Mouse (Mus musculus): ENCODE data around the gene Pfkfb3.

Pfkfb3 gene

GRCm38 (mm10) chr2:11501301-11502254 is 52.3 kb downstream of the Pfkfb3 start:
- peak; percentile 86 for DNase-seq (ENCODE audit: low spot score)

- DNase-seq (ENCODE audit: low spot score), result no peak
These were observed 53.2 kb downstream of the Pfkfb3 start for GRCm38 (mm10) chr2:11500666-11501065.

- no peak for DNase-seq (ENCODE audit: low spot score)
These were observed 57.3 kb downstream of the Pfkfb3 start for GRCm38 (mm10) chr2:11496601-11497031.

GRCm38 (mm10) chr2:11494841-11495255 is 59.0 kb downstream of the Pfkfb3 start:
- DNase-seq (ENCODE audit: low spot score), result no peak

- DNase-seq (ENCODE audit: low spot score), result no peak
These were observed 61.0 kb downstream of the Pfkfb3 start for GRCm38 (mm10) chr2:11492855-11493254.

GRCm38 (mm10) chr2:11491471-11491870 is 62.4 kb downstream of the Pfkfb3 start:
- DNase-seq (ENCODE audit: low spot score), result no peak

- DNase-seq (ENCODE audit: low spot score), result no peak
These were observed 63.3 kb downstream of the Pfkfb3 start for GRCm38 (mm10) chr2:11490554-11490953.

GRCm38 (mm10) chr2:11483226-11483625 is 70.7 kb downstream of the Pfkfb3 start:
- no peak for DNase-seq (ENCODE audit: low spot score)

GRCm38 (mm10) chr2:11482364-11482763 is 71.5 kb downstream of the Pfkfb3 start:
- DNase-seq (ENCODE audit: low spot score), result no peak

- no peak for DNase-seq (ENCODE audit: low spot score)
These were observed 74.9 kb downstream of the Pfkfb3 start for GRCm38 (mm10) chr2:11478960-11479359.

- no peak for DNase-seq (ENCODE audit: low spot score)
These were observed 78.6 kb downstream of the Pfkfb3 start for GRCm38 (mm10) chr2:11475316-11475715.

- DNase-seq (ENCODE audit: low spot score), result no peak
These were observed 89.2 kb downstream of the Pfkfb3 start for GRCm38 (mm10) chr2:11464661-11465099.

- no peak for DNase-seq (ENCODE audit: low spot score)
These were observed 92.9 kb downstream of the Pfkfb3 start for GRCm38 (mm10) chr2:11460976-11461375.

GRCm38 (mm10) chr2:11458494-11458893 is 95.4 kb downstream of the Pfkfb3 start:
- DNase-seq (ENCODE audit: low spot score), result no peak

- DNase-seq (ENCODE audit: low spot score), result no peak
These were observed 96.0 kb downstream of the Pfkfb3 start for GRCm38 (mm10) chr2:11457904-11458303.

GRCm38 (mm10) chr2:11448711-11449110 is 105.2 kb downstream of the Pfkfb3 start:
- DNase-seq (ENCODE audit: low spot score), result no peak

GRCm38 (mm10) chr2:11447865-11448264 is 106.0 kb downstream of the Pfkfb3 start:
- DNase-seq (ENCODE audit: low spot score), result no peak

GRCm38 (mm10) chr2:11445722-11446121 is 108.2 kb downstream of the Pfkfb3 start:
- DNase-seq (ENCODE audit: low spot score), result no peak

GRCm38 (mm10) chr2:11441864-11442263 is 112.0 kb downstream of the Pfkfb3 start:
- no peak for DNase-seq (ENCODE audit: low spot score)

GRCm38 (mm10) chr2:11438231-11438954 is 115.5 kb downstream of the Pfkfb3 start:
- no peak for DNase-seq (ENCODE audit: low spot score)

- no peak for DNase-seq (ENCODE audit: low spot score)
These were observed 117.5 kb downstream of the Pfkfb3 start for GRCm38 (mm10) chr2:11436353-11436752.

GRCm38 (mm10) chr2:11433353-11433752 is 120.5 kb downstream of the Pfkfb3 start:
- DNase-seq (ENCODE audit: low spot score), result no peak

GRCm38 (mm10) chr2:11429538-11429937 is 124.3 kb downstream of the Pfkfb3 start:
- DNase-seq (ENCODE audit: low spot score), result peak; percentile 11

Data from ovary, postnatal 10 days (tissue).